Mouse (Mus musculus): ENCODE measurements at regions not wholly inside any gene's neighbourhood (a gene's known extent, or its start where the extent isn't known, plus 50 kb on each side); places are given as distances from the start of the nearest gene placed in this dataset.

- ATAC-seq (replicated peaks; ENCODE audit: poor library complexity, severe bottlenecking): no peak
These were observed 54.4 kb downstream of the Irf2bpl start for GRCm38 (mm10) chr12:86830247-86830585.

- ATAC-seq (replicated peaks; ENCODE audit: poor library complexity, severe bottlenecking): no peak
These were observed 54.9 kb downstream of the Irf2bpl start for GRCm38 (mm10) chr12:86829581-86830246.

DNA sequence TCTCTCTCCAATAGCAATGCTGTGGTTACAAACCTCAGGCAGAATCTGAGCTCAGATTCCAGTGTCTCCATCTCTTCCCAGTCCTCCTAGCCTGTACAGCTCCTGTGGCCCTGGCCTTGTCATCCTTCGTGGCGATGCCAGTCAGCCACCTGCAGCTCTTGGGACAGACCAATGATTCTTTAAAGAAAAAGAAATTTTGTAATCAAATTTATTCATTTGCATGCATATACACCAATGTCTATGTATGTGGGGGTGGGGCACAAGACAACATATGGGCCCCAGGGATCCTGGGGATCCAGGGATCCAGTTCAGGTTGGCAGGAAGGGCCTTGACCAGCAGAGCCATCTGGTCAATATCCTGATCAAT, 57.4 kb downstream of the Irf2bpl start:
- no peak for ATAC-seq (replicated peaks; ENCODE audit: poor library complexity, severe bottlenecking)

- ATAC-seq (replicated peaks; ENCODE audit: poor library complexity, severe bottlenecking): no peak
These were observed 58.0 kb downstream of the Irf2bpl start for GRCm38 (mm10) chr12:86826420-86827240.

- no peak for ATAC-seq (replicated peaks; ENCODE audit: poor library complexity, severe bottlenecking)
These were observed 58.8 kb downstream of the Irf2bpl start for GRCm38 (mm10) chr12:86825584-86826419.

DNA sequence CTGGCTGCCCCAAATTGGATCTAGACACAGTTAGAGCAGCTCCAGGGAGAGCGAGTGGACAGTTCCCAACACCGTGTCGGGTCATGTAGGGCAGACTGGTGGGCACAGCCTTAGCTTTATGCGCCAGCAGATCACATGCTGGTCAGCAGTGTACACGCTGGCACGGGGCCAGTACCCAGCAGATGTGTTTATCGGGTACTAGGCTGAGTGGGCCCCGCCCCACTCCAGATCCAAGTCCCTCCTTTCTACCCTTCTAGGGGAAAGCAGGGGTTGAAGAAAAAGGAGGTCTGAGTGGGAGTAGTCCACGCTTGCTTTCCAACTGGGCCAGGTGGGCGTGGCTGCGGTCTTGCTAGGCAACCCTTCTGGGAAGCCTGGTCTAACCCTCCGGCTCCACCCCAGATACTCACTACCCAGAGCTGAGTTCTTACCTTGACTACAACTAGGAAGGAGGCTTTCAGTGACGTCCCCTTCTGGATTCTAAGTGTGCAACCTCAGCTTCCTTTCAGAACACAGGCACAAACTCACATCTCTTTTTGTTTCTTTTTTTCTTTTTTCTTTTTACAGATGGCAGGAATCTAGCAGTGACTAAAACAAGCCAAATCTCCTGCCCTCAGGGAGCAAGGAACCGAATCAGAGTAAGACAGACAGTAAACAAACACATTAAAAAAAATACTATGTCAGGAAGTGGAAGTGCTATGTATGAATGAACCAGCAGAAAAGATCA, 59.6 kb downstream of the Irf2bpl start:
- ATAC-seq (replicated peaks; ENCODE audit: poor library complexity, severe bottlenecking): peak; percentile 50

- peak; percentile 68 for ATAC-seq (replicated peaks; ENCODE audit: poor library complexity, severe bottlenecking)
These were observed 60.6 kb downstream of the Irf2bpl start for GRCm38 (mm10) chr12:86823855-86824589.

DNA sequence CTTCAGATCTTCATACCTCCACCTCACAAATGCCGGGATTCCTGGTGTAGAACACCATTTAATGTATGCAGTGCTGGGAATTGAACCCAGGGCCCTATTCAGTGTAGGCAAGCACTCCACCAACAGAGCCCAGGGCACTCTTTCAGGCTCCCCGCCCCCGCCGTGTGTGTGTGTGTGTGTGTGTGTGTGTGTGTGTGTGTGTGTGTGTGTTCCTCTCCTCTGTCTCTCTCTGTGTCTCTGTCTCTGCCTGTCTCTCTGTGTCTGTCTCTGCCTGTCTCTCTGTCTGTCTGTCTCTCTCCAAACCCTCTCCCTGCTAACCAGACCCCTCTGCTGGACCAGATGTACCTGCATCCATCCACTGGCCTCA, 61.1 kb downstream of the Irf2bpl start:
- no peak for ATAC-seq (replicated peaks; ENCODE audit: poor library complexity, severe bottlenecking)

DNA sequence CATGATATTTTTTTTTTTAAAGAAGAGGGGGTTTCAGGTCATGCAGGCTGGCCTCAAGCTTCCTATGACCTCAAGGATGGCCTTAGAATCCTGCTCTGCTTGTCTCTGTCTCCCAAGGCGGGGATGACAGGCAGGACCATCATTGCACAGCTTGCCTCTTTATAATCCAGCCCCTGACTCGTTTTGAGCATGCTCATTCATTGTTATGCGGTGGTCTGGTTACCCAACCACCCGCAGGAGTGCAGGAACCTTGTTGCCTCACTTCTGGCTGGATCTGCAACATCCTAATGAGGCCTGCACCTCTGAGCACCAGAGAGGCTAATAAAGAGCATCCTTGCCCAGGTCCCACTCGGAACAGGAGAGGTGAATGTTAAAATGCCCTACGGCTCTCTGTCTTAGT, 63.4 kb downstream of the Irf2bpl start:
- peak; percentile 15 for ATAC-seq (replicated peaks; ENCODE audit: poor library complexity, severe bottlenecking)

DNA sequence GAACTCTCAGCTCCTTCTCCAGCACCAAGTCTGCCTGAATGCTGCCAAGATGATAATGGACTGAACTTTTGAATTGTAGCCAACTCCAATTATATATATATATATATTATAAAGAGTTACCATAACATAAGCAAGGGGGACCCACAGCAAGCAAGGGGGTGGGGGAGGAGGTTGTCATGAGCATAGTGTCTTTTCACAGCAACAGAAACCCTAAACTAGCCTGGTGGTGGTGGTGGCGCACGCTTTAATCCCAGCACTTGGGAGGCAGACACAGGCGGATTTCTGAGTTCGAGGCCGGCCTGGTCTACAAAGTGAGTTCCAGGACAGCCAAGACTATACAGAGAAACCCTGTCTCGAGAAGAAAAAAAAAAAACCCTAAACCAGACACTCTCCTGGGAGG, 65.0 kb downstream of the Irf2bpl start:
- no peak for ATAC-seq (replicated peaks; ENCODE audit: poor library complexity, severe bottlenecking)

DNA sequence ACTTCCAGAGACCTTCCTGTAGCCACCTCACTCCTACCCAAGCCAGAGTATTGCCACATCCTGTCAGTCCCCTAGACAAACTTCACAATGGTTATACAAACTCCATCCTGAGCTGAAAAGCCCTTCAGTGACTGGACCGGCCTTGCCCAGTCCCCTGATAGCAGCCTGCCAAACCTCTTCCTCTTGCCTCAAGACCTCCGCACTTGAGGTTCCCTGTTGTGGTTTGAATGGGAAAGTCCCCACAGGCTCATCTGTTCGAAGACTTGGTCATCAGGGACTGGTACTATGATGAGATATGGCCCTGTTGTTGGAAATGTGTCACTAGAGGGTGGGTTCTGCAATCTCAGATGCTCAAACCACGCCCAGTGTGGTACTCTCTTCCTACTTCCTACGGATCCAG, 65.4 kb downstream of the Irf2bpl start:
- peak; percentile 68 for ATAC-seq (replicated peaks; ENCODE audit: poor library complexity, severe bottlenecking)

- no peak for ATAC-seq (replicated peaks; ENCODE audit: poor library complexity, severe bottlenecking)
These were observed 66.4 kb downstream of the Irf2bpl start for GRCm38 (mm10) chr12:86818201-86818600.

DNA sequence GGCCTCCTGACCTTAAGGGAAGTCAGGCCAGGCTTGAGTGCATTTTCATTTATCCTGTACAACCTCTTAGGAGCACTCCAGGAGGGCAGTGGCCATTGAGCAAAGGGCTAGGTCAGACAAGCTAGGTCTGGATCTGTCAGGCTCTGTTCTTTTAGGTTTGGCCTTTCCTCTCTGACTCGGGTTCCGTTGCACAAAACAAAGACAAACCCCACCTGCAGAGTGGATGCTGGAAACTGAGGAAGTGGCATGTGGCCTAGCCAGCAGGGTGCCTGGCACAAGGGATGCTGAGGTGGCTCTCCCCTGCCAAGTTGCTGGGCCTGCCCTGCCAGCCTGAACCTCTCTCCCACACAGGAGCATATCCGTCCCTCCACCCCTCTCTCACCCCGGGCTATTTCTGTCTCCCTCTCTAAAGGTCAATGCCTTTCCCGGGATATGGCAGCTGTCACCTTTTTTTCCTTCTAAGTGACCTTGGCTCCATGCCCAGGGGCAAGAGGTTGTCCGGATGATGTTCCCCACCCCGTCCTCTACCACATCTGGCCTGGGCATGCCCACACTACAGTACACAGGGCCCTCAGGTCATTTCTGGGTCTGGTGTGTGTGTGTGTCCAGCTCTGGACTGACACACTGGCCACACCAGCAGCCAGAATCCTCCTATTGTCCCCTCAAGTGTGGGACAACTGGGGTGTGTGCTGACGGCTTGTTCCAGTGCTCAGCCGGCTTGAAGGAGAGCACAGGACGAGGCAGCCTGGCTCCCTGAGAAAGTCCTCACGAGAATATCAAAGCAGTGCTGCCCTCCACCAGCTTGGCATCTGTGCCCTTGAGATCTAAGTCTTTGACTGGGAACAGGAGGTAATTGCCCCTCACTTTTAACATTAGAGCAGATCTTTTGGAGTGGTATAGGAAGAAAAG, 67.6 kb downstream of the Irf2bpl start:
- no peak for ATAC-seq (replicated peaks; ENCODE audit: poor library complexity, severe bottlenecking)

GRCm38 (mm10) chr12:86816171-86816701, 68.4 kb downstream of the Irf2bpl start:
- ATAC-seq (replicated peaks; ENCODE audit: poor library complexity, severe bottlenecking): no peak

GRCm38 (mm10) chr12:86814740-86815139, 69.9 kb downstream of the Irf2bpl start:
- ATAC-seq (replicated peaks; ENCODE audit: poor library complexity, severe bottlenecking): no peak

All from granulocyte monocyte progenitor cell, adult 5-6 weeks (primary cell).